Mouse (Mus musculus): ENCODE measurements at regions not wholly inside any gene's neighbourhood (a gene's known extent, or its start where the extent isn't known, plus 50 kb on each side); places are given as distances from the start of the nearest gene placed in this dataset.
"Not testable (repeated sequence)": the region's sequence is repeated elsewhere in the genome, so short reads cannot be mapped to it uniquely, and the experiment has no call there.

- Histone ChIP-seq H3K4me1 (replicated peaks) (peaks cover 10% of the 10 kb centered on the region), H3K27me3 (no peaks in the 10 kb centered on the region), H3K9me3 (no peaks in the 10 kb centered on the region), H3K9ac (no peak overlapping the region), H3K36me3 (no peaks in the 10 kb centered on the region), H3K4me2 (no peak overlapping the region), H3K4me3 (no peak overlapping the region), H3K27ac (replicated peaks) (0 out of 2 replicates have a peak overlapping the region, but pooled peaks have one; percentile 33)
- WGBS: 53% methylated on average over 2 of the region's 2 CpGs
- peak; percentile 81 for ATAC-seq (ENCODE audit: low read depth)
These were observed 640.9 kb upstream of the Marcks start for GRCm38 (mm10) chr10:37779383-37780302.

- no peak overlapping the region for H3K27ac ChIP-seq (replicated peaks)
- ATAC-seq (ENCODE audit: low read depth): no peak
- WGBS: 78% methylated on average over 5 of the region's 5 CpGs
- H3K36me3 ChIP-seq: no peaks in the 10 kb centered on the region
- H3K9ac ChIP-seq: no peak overlapping the region
- no peaks in the 10 kb centered on the region for H3K27me3 ChIP-seq
- no peak overlapping the region for H3K4me3 ChIP-seq
- H3K9me3 ChIP-seq: no peaks in the 10 kb centered on the region
- no peak overlapping the region for H3K4me2 ChIP-seq
- no peaks in the 10 kb centered on the region for H3K4me1 ChIP-seq (replicated peaks)
These were observed 622.0 kb upstream of the Marcks start for GRCm38 (mm10) chr10:37760542-37761367.

- WGBS: 48% methylated on average over 2 of the region's 2 CpGs
- H3K27me3 ChIP-seq: no peaks in the 10 kb centered on the region
- no peak for ATAC-seq (ENCODE audit: low read depth)
These were observed 602.9 kb upstream of the Marcks start for GRCm38 (mm10) chr10:37741581-37741980.

DNA sequence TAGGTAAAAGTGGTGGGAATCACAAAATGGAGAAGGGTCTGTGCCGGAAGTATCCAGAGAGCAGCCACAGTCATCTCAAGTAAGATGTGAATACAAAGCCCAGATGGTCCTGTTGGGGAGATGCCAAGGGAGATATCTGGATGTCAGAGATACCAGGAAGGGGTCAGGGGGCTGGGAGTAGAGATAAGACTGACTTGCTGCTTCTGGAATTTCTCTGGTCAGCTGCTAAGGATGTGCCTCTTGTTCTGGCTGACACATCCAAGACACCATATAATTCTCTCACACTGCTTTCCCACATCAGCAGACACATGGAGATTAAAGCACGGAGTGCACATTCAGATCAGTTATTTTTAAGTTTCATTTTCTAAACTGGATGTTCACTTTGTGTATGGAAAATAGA is 600.3 kb upstream of the Marcks start:
- Histone ChIP-seq H3K4me2 (no peak overlapping the region), H3K9me3 (no peaks in the 10 kb centered on the region), H3K36me3 (no peaks in the 10 kb centered on the region), H3K27ac (replicated peaks) (no peak overlapping the region), H3K27me3 (no peaks in the 10 kb centered on the region), H3K4me3 (no peak overlapping the region), H3K9ac (no peak overlapping the region), H3K4me1 (replicated peaks) (no peaks in the 10 kb centered on the region)
- ATAC-seq (ENCODE audit: low read depth): no peak
- WGBS: 84% methylated on average over 2 of the region's 2 CpGs

More at GRCm38 (mm10) chr10:37741581-37741980, 602.9 kb upstream of the Marcks start:
- H3K4me1 ChIP-seq (replicated peaks): no peaks in the 10 kb centered on the region
- H3K27ac ChIP-seq (replicated peaks): no peak overlapping the region
- no peaks in the 10 kb centered on the region for H3K36me3 ChIP-seq
- H3K9ac ChIP-seq: no peak overlapping the region
- H3K9me3 ChIP-seq: no peaks in the 10 kb centered on the region
- no peak overlapping the region for H3K4me3 ChIP-seq
- no peak overlapping the region for H3K4me2 ChIP-seq

- WGBS: 66% methylated on average over 4 of the region's 4 CpGs
- no peaks in the 10 kb centered on the region for H3K36me3 ChIP-seq
- no peak overlapping the region for H3K9ac ChIP-seq
- H3K9me3 ChIP-seq: no peaks in the 10 kb centered on the region
- H3K4me1 ChIP-seq (replicated peaks): no peaks in the 10 kb centered on the region
- peak; percentile 36; the same call in 1 of the 2 replicates for ATAC-seq (ENCODE audit: low read depth)
- H3K27ac ChIP-seq (replicated peaks): no peak overlapping the region
- no peak overlapping the region for H3K4me3 ChIP-seq
- no peaks in the 10 kb centered on the region for H3K27me3 ChIP-seq
- H3K4me2 ChIP-seq: no peak overlapping the region
These were observed 586.9 kb upstream of the Marcks start for GRCm38 (mm10) chr10:37725609-37726008.

DNA sequence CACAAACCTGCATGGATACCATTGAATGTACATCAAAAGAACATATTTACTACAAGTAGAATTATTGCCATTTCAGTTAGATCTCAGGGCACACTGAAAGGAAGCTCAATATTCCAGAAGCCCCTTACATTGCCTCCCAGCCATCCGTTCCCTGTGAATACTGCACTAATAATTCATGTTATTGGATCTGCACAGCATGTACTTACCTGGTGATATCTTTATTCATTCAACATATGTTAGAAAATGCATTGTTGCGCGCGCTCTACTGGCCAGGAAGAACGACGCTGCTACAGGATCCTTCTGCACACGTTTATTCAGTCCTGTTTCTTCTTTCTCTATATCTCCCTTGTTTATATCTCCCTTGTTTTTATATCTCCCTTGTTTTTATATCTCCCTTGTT is 586.3 kb upstream of the Marcks start:
- not testable (repeated sequence) for H3K9me3 ChIP-seq; H3K36me3 ChIP-seq; H3K9ac ChIP-seq; H3K27me3 ChIP-seq; H3K27ac ChIP-seq (replicated peaks); H3K4me2 ChIP-seq; H3K4me3 ChIP-seq; H3K4me1 ChIP-seq (replicated peaks)
- WGBS: 78% methylated on average over 7 of the region's 7 CpGs
- peak; percentile 50; the same call in 1 of the 2 replicates for ATAC-seq (ENCODE audit: low read depth)

DNA sequence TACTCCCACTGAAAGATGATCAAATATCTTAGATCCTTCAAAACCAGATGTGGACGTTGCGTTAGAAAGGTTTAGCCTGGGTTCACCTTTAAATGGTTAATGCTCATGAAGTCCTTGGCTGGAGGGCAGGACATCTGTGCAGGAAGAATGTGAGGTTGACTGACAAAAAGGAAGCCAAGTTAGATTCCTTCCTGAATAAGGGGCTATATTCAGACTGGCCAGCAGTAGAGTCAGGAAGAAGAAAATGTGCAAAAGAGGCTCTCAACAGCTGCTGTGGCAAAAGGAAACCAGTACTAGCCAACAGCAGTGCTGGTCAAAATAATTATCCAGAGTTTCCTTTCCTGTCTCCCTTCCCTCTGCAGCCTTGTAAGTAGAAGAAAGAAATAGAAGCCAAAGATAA is 582.0 kb upstream of the Marcks start:
- Histone ChIP-seq H3K4me1 (replicated peaks) (no peaks in the 10 kb centered on the region), H3K4me2 (no peak overlapping the region), H3K9me3 (no peaks in the 10 kb centered on the region), H3K9ac (no peak overlapping the region), H3K27me3 (no peaks in the 10 kb centered on the region), H3K27ac (replicated peaks) (no peak overlapping the region), H3K36me3 (no peaks in the 10 kb centered on the region), H3K4me3 (no peak overlapping the region)
- ATAC-seq (ENCODE audit: low read depth): no peak
- WGBS: 87% methylated on average over 2 of the region's 2 CpGs

GRCm38 (mm10) chr10:37716946-37717345 is 578.2 kb upstream of the Marcks start:
- Histone ChIP-seq H3K4me2 (no peak overlapping the region), H3K36me3 (no peaks in the 10 kb centered on the region), H3K9ac (no peak overlapping the region), H3K4me1 (replicated peaks) (no peaks in the 10 kb centered on the region), H3K9me3 (no peaks in the 10 kb centered on the region), H3K27ac (replicated peaks) (no peak overlapping the region), H3K4me3 (no peak overlapping the region), H3K27me3 (no peaks in the 10 kb centered on the region)
- ATAC-seq (ENCODE audit: low read depth): no peak

DNA sequence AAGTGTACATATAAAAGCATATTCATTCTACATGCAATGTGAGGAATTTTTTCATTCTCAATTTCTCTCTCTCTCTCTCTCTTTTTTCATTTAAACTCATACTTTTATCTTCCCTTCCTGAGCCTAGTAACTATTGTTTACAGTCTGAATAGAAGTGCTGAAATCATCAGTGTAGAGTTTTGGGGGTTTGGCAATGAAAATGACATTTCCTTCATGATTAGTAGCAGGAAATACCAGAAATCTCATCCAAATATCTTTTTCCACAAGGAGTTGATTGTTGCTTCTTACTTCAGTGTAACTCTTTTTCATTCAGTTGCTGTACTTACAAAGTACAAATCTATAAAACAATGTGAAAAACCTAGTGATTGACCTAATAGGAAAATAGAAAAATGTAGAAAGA is 572.7 kb upstream of the Marcks start:
- Histone ChIP-seq H3K4me1 (replicated peaks) (no peaks in the 10 kb centered on the region), H3K9me3 (no peaks in the 10 kb centered on the region), H3K36me3 (no peaks in the 10 kb centered on the region), H3K27me3 (no peaks in the 10 kb centered on the region), H3K4me3 (no peak overlapping the region), H3K27ac (replicated peaks) (no peak overlapping the region), H3K4me2 (no peak overlapping the region), H3K9ac (no peak overlapping the region)
- no peak for ATAC-seq (ENCODE audit: low read depth)

DNA sequence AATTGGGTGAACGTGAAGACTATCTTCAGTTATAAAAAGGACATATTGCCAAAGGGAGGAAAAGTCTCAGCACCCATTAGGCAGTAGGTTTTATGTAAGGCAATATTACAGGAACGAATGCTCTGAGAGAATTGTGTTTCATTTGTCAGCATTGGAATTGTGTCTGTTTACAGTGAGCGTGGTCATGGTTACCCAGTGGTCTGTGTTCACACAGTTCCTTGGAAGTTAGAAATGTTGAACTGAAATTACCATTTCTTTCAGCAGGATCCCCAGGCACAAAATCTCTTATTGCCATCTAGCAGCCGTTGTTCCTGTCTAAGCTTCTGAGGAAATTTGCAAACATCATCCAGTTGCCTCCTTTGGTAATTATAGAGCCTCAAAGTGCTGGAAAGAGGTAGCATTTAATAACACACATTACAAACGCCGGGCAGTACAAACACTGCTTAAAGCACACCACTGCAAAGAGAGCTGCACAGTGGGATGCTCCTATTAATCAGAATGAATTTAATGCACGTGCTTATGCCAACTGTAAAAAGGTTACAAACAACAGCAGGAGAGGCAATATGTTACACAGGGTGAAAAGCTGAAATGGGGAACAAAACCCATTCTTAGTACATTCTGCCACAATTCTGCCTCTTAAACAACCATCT is 555.4 kb upstream of the Marcks start:
- H3K27me3 ChIP-seq: no peaks in the 10 kb centered on the region
- no peaks in the 10 kb centered on the region for H3K9me3 ChIP-seq
- H3K4me2 ChIP-seq: no peak overlapping the region
- ATAC-seq (ENCODE audit: low read depth): 0 out of 2 replicates have a peak, but pooled peaks have one; percentile 40
- H3K4me3 ChIP-seq: no peak overlapping the region
- H3K27ac ChIP-seq (replicated peaks): no peak overlapping the region
- H3K36me3 ChIP-seq: no peaks in the 10 kb centered on the region
- peaks cover 18% of the 10 kb centered on the region for H3K4me1 ChIP-seq (replicated peaks)
- WGBS: 49% methylated on average over 7 of the region's 7 CpGs
- H3K9ac ChIP-seq: no peak overlapping the region

- no peaks in the 10 kb centered on the region for H3K36me3 ChIP-seq
- H3K4me2 ChIP-seq: no peak overlapping the region
- H3K4me3 ChIP-seq: no peak overlapping the region
- ATAC-seq (ENCODE audit: low read depth): no peak
- no peak overlapping the region for H3K27ac ChIP-seq (replicated peaks)
- no peaks in the 10 kb centered on the region for H3K9me3 ChIP-seq
- no peaks in the 10 kb centered on the region for H3K27me3 ChIP-seq
- no peak overlapping the region for H3K9ac ChIP-seq
- peaks cover 18% of the 10 kb centered on the region for H3K4me1 ChIP-seq (replicated peaks)
These were observed 554.1 kb upstream of the Marcks start for GRCm38 (mm10) chr10:37692851-37693250.

- H3K4me3 ChIP-seq: no peak overlapping the region
- H3K4me2 ChIP-seq: no peak overlapping the region
- H3K27ac ChIP-seq (replicated peaks): no peak overlapping the region
- no peak for ATAC-seq (ENCODE audit: low read depth)
- no peaks in the 10 kb centered on the region for H3K36me3 ChIP-seq
- no peak overlapping the region for H3K9ac ChIP-seq
- 39% methylated on average over 2 of the region's 2 CpGs for whole genome bisulfite sequencing
- no peaks in the 10 kb centered on the region for H3K27me3 ChIP-seq
- no peaks in the 10 kb centered on the region for H3K9me3 ChIP-seq
- H3K4me1 ChIP-seq (replicated peaks): peaks cover 18% of the 10 kb centered on the region
These were observed 553.2 kb upstream of the Marcks start for GRCm38 (mm10) chr10:37691939-37692338.
